Mouse (Mus musculus): ENCODE measurements around the gene B3gat2.

B3gat2 gene

DNA sequence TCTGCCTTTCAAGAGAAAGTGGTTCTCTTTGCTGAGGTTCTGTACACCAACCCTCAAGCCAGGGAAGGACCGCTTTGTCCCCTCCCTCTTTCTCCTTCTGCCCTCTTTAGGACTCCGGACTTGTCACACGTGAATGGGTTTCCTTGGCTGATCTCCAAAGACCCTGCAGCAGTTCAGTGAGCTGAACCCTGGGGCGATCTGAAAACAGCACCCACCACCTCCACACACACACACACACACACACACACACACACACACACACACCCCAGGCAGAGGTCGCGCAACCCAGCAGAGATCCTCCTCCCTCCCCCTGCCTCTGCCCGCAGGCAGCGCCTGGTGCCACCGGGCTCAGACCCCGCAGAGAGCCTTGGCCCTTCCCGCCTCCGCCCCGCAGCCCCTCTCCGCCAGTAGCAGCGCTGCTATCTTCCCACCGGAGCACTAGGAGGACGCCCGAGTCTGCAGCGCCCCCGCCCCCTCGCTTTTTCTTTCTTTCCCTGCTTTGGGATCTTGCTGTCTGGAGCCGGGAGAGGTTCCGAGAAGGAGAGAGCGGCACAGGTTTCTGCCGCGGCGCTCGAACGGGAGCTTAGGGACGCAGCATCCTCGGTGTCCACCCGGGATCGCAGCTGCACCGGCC, at the start of gene B3gat2:
B3gat2 (plus strand) TSS at position 252 of the 634 bp plus-strand sequence.
- peak in 1 of 2 experiments; percentile 48 for DNase-seq

DNA sequence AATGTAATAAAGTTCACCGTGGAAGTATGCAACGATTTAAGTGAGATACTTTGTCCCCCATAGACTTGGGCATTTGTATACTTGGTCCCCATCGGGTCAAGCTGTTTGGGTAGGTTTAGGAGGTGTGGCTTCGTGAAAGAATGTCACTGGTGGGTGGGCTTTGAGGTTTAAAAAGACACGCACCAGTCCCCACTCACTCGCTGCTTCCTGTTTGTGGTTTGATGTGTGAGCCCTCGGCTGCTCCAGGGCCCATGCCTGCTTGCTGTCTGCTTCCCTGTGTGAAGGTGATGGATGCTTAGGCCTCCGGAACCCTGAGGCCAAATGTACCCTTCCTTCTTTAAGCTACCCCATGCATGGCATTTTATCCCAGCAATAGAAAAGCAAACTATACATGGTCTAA, 41.2 kb upstream of the B3gat2 start:
- DNase-seq = no peak

DNA sequence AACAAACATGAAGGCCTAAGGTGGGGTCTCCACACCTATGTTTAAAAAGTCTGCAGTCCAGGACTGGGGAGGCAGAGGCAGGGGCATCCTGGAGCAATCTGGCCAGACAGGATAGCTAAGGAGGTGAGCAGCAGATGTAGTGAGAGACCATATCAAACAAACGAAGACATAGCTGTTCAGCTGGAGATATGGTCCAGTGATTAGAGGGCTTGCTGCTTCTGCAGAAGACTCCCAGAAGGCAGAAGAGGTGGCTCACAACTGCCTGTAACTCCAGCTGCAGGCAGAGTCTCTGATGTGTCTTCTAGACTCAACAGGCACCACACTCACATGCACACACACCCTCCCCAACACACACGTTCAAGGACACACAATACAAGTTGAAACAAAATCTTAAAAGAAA, 40.5 kb upstream of the B3gat2 start:
- DNase-seq = no peak

DNA sequence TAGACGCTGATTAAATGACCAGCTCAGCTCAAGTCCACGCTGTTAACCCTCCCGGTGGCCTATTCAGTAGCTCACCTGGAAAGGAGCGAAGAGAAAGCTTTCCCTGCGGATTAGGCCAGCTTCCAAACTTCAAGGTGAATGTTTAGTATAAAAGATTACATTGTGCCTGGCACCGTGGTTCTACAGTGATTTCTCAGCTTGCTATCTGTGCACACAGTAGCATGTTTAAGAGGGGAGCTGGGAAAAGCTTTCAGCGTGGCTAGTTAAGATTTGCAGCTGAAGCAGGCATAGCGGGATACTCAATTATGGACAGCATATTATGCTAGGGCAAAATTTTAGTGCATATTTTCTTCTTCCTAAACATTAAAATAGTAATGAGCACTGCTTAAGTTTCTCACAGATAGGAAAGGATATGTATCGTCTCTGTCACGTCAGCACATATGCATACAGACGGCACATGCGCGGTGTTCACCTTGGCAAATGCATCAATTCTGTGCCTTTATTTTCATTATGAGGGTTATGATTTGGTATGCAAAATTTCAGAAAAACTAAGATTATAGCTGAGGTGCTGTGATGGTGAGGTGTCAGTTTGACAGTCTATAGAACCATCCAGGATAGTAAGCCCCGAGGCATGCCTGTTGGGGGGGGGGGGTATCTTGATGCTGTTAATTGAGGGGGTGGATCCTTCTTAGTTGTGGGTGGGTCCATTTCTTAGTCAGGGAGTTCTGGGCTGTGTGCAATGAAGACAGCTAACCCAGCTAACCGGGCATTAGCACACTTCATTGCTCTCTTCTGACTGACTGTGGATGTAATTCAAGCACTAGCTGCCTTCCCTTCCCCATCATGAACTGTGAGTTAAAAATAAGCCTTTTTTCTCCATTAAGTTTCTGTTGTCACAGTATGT, 38.8 kb upstream of the B3gat2 start:
- no peak for DNase-seq

DNA sequence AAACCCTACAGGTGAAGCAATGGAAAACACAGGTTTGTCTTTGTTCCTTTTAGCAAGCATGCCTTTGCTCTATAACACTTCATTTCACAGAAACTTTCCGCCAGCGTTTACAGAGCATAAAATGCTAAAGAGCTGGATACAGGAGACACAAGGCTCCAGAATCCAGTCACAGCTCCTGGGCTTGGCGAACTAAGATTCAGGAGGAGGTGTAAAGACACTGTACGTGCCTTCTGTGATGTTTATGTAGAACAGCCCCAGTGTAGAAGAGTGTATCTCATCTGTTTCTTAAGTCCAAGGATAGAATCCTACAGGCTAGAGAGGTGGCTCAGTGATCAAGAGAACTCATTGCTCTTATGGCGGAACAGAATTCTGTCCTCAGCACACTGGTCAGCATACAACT, 30.2 kb upstream of the B3gat2 start:
- no peak for DNase-seq

DNA sequence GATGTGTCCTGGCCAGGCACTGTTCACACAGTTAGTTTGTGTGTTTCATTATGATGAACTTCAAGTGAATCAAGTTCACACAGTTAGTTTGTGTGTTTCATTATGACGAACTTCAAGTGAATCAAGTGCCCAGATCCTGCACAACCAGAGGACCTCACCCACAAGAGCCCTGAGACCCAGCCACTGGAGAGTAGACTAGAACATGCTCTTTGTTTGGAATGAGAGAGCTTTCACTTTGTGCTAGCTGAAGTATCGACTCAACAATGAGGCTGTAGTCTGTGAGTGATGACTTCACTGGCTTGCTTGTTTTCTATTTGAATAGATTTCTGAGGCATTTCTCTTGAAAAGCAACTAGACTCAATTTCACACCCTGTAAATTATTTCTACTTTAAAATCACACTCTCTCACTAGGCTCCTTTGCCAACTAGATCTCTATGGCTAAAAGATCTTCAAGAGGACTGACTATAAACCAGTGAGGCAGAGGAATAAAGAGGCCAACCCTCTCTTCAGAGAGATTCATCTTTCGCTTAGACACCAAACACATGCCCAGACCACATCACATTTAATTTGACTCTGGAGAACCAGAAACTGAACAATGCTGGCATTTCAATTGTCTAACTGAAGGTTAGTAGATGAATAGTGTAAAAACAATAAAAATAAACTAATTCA, 10.6 kb upstream of the B3gat2 start:
- DNase-seq = no peak

DNA sequence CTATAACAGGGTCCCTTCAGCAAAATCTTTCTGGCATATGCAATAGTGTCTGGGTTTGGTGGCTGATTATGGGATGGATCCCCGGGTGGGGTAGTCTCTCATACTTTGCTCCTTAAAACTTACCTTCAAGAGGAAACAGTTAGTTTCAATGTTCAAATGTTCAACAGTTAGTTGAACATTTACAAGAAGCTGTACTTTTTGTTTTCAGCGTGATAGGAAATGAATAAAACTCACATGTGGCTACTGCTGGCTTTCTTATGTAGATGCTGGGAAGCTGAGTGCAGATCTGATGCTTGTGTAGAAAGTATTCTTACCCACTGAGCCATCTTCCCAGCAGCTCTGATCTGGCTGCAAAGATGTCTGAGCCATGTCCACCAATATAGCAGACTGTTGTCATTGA, 8.5 kb upstream of the B3gat2 start:
- no peak for DNase-seq

DNA sequence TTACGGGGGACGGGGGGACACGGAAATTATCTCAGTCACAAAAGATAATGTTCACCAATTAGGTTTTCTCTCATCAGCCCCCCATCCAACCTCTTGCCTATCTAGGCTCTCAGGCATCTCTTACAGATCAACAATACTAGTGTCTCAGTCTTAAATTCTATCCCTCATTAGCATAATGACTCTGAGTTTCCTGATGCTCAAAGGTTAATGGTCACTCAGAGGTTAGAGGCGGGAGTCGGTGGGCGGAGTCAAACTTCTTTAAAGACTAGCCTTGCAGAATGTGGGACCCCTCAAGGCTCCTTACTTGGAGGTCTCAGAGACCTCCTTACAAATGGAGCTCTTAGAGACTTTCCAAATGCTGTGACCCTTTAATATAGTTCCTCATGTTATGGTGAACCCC, 8.0 kb upstream of the B3gat2 start:
- DNase-seq = no peak

DNA sequence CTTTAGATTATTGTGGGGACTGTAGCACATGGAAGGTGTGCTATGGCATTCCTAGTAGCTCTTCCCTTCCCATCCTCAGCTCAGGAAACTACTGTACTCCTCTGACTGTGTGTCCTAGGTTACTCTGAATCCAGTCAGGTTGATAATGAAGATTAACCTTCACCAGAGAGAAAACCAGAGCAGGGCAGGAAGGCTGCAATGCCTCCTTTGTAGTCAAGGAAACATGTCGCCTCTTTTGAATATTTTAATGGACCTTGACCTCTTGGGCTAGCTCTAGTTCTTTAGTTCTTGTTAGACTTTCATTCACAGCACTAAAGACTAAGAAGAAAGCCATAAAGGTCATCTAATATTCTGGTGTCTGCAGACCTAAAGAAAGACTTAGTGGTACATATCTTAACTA, 7.2 kb upstream of the B3gat2 start:
- no peak for DNase-seq

DNA sequence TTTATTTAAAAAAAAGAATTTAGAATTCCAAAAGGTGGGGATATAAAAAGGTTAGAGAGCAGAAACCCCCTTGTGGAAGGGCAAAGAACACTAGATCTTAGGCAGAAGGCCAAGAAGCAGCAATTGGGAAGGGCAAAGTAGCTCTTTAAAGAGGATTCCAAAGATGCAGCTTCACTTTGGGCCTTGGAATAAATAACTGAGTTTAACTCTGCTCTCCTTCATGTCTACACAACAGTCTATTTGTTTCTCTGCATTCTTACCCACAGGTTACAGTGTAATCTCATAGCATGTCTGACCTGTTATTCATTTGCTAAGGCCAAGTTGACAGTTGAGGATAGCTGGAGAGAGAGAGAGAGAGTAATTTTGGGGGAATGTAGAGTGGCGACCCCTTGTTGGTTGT, 6.6 kb upstream of the B3gat2 start:
- DNase-seq = no peak

DNA sequence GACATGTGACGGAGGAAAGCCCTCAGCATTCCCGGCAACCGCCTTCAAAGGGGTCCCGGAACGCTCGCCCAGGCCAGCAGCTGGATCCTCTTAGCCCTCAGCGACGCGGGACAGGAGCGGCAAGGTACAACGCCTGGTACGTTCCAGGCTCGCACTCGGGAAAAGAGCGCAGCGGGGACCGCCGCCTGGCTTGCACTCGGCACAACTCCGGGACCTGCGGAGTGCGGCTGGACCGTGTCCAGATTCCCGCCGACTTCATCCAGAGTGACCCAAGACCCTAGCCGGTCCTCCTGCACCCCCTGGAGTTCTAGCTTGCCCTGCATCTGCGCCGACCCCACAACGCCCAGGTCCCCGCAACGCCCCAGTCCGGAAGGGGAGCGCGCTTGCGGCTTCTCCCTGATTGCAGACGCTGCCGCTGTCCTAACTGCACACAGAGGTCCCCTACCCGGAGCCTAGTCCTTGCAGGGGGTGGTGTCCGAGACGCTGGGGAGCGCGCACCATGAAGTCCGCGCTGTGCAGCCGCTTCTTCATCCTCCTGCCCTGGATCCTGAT, 659 bp downstream of the B3gat2 start:
- DNase-seq = peak; percentile 48 to 73

DNA sequence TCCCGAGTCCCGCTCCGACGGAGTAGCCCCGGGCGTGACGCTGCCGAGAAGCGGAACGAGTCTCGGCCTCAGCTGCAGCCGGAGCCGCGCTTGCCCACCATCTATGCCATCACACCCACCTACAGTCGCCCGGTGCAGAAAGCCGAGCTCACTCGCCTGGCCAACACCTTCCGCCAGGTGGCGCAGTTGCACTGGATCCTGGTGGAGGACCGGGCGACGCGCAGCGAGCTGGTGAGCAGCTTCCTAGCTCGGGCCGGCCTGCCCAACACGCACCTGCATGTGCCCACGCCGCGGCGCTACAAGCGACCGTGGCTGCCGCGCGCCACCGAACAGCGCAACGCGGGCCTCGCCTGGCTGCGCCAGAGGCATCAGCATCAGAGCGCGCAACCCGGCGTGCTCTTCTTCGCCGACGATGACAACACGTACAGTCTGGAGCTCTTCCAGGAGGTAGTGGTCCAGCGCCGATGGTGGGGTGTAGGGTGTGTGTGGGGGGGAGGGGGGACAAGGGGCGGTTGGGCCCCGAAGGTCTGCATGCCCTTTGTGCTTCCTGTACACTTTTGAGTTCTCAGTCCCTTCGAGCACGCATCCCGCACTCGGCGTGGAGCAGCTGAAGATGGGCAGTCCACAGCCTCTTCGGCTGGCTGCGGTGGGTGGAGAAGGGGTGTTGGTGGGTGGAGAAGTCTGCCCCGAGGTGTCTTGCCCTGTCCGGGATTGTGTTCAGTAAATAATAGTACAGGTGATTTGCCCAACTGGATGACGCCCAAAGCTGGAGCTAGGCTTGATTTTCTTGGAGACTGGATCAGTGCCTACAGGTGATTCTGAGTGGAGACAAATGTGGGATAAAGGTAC, 1.5 kb downstream of the B3gat2 start:
- DNase-seq = peak; percentile 96 to 98

DNA sequence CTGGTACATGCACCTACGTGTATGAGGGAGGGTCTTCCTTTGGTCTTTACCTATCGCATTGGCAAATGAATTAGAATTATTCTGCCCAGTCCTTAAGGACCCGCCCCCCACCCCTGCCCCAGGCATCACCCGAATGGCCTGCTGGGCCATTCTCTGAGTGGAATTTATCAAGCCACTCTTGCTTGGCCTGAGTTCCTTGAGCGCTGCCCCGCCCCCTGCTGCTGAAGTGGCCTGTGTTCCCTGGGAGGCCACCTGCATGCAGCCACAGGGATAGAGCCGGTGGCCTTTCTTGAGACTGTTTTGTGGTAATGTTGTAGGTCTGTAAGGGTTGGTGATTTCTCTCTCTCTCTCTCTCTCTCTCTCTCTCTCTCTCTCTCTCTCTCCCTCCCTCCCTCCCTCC, 2.2 kb downstream of the B3gat2 start:
- DNase-seq = peak; percentile 36 to 46

DNA sequence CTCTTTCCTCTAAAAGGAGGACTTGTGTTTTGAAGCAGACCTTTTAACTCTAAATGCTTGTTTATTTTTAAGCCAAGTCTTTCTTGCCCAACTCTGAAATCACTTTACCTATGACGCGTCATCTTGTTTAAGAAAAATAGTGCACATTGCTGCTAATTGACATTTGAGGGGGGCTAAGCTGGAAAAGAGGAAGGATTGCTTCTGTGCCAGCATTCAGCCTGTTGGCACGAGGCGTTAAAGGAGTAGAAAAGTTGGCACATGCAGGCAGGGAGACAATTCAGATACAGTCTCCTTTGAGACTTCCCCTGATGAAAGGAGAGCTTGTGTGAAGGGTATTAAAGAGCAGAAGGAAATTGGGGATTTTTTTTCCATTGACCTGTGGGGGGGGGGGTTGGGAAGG, 3.2 kb downstream of the B3gat2 start:
- DNase-seq = no peak

DNA sequence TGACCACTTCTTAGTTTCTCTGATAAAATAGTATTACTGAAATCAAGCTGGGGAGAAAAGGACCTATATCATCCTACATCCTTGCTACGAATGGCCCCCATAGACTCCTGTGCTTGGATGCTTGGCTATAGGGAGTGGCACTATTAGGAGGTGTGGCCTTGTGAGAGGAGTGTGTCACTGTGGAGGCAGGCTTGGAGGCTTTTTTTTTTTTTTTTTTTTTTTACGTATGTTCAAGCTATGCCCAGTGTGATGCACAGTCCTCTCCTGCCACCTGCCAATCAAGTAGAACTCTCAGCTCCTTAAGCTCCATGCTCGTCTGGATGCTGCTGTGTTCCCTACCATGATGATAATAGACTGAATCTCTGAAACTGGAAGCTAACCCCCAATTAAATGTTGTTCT, 11.5 kb downstream of the B3gat2 start:
- DNase-seq = no peak

DNA sequence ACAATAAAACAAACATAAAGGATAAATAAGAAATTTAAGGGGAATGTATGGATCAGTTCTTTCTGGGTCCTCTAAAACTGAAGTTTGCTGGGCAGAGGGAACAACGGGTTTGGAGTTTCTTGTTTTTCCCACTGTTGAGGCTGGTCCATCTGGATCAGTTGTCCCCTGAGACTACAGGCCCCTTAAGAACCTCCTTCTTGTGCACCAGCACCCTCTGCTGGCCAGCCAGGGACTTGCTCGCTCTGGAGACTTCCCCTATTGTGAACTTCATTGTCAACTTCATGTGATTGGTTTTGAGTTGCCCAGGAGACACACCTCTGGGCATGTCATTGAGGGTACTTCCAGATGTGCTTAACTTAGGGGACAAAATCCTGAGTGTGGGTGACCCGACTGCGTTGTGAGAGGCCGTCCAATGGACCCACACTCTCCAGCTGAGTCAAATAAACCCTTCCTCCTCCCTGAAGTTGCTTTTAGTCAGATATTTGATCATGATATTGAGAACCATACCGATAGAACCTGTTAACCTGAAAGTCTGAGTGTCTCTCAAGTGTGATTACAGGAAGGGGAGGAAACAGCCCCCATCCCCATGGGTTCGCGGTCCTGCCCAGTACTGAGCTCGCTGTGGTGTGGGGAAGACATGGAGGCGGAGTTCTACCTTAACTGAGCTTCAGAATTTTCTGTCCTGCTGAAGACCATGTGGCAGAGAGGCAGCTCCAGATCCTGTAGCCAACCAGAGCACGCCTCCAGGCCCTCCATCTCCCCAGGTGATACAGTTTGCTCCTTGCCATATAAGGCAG, 31.4 kb downstream of the B3gat2 start:
- peak; percentile 76 to 80 for DNase-seq

DNA sequence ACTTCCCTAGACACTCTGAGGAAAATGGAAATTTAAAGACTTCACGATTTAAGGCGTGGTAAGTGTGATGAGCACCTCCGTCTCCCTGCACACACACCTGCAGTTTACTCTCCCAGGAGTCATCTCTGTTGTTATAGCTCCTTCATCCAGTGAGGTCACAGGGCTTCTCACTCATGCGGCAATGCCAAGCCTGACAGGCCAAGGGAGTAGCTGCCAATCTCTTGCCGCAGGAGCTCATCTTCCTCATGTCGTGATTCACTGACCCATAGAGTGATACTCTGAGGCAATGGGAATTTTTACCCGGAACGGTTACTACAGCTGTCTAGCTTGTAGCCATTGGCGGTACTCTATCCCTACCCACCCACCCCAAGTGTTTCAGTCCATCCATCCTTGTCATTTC, 36.8 kb downstream of the B3gat2 start:
- DNase-seq = peak; percentile 21 to 25

DNA sequence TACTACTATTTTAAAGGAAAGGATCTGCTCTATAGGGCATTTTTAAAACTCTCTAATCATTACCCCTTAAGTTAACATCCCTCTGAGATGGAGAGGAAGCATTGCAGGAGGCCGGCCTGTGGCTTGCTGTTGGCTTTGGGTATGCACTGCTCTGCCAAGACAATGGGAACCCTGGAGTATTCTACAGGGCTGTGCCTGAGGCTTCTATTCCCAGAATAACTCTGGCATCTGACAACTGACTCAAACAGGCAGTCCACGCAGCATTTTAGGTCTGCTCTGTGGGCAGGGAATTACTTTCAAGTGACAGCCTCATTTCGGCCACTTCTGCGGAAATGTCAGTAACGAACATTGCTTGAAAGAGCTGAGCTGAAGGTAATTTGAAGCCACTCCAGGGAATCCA, 60.1 kb downstream of the B3gat2 start:
- peak; percentile 62 to 78 for DNase-seq

DNA sequence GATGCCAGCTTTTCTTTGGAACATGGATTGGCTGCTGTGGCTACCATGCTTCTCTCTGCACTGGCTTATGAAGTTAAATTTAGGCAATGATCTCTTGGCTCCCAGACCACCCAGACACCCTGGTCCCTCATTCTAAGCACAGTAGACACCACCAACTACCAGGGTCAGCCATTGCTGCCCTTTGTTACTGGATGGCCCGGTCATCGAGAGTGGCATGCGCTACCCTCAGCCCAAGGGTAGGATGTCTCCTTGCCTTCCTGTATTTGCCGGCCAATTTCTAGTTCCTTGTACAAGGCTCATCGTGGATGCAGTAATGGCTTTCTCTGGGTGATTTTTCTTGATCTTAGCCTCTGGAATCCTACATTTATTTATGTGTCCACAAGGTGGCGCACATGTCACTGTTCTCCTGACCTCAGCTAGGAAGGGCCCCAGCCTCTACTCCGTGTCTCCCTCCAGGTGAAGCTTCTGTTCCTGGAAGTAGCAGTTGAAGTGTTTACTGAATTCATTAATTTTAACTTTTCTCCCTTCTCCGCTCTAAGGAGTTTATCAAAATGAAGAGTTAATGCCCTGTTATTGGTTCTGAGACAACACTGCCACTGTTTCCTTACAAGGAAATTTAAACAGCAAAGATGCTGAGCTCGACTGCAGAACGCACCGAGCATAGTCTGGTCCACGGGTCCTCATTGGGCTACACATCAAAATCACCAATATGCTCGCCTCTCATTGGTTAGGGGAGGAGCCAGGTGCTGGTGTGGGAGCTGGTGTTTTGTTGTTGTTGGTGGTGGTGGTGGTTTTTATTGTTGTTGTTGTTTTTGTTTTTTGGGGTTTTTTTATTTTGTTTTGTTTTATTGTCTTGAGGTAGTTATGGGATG, 65.6 kb downstream of the B3gat2 start:
- peak; percentile 80 to 82 for DNase-seq

DNA sequence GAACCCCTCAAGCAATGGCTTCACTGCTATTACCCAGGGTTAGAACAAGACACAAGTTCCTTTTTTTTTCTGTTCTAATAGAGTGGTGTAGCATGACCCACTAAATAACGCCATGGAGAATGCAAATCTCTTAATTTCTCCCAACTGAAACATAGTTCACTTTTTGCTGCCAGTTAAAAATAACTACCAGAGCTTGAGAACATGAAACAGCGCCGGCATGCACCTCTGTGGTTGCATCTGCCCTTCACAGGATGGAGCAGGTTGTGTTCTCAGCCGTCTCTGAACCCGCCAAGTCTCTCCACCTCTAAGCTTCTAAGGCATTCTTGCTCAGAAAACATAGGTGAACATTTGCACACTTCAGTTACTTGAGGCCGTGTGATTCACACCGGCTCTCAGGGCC, 72.7 kb downstream of the B3gat2 start:
- no peak for DNase-seq

DNA sequence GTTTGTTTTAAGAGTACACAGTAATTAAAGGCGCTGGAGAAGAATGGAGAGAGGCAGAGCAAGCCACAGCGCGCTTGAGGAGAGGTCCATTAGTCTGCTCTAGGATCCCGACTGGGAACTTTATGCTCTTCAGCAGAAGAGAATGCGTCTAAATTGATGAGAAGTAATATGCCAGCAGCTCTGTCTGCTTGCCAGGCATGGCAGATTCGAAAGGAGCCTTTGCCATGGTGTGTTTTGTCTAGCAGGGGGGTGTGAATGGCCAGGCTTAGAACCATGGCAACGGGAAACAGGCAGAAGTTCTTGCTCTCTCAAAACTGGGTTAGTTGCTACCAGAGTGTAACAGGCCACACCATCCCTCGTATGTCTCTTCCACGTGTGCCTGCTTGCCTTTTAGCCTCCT, 73.3 kb downstream of the B3gat2 start:
- DNase-seq = no peak
